Mouse (Mus musculus) hindbrain, embryonic 11.5 days (tissue): ENCODE measurements at regions not wholly inside any gene's neighbourhood (a gene's known extent, or its start where the extent isn't known, plus 50 kb on each side); places are given as distances from the start of the nearest gene placed in this dataset.

Experiments
- ATAC-seq: fragments of 200-750 bp; cut with Nextera tagmentation; 2 replicates; pipeline ENCODE4 v1.8.0; 2017; ENCODE audit warnings: mild to moderate bottlenecking, moderate TSS enrichment, moderate library complexity; ENCODE audit not compliant: low FRiP score
- DNase-seq: peaks from one replicate; pipeline ENCODE4 v3.0.0-alpha.2; 2015; ENCODE audit warnings: low spot score
- H3K27ac ChIP-seq: fragments of 300-500 bp; sonication (generic); 2 replicates; pipeline ENCODE4 v1.5.1; 2014; ENCODE audit warnings: mild to moderate bottlenecking, low read depth, low read length
- H3K27me3 ChIP-seq: fragments of 300-500 bp; sonication (generic); 2 replicates; pipeline ENCODE4 v1.6.1; 2014; ENCODE audit warnings: mild to moderate bottlenecking, low read length, moderate library complexity, mixed read lengths; ENCODE audit not compliant: control insufficient read depth, insufficient read depth
- H3K36me3 ChIP-seq: fragments of 300-500 bp; sonication (generic); 2 replicates; pipeline ENCODE4 v1.6.1; 2014; ENCODE audit warnings: mild to moderate bottlenecking, low read length, moderate library complexity, mixed read lengths; ENCODE audit not compliant: control insufficient read depth, insufficient read depth
- H3K4me1 ChIP-seq: fragments of 300-500 bp; sonication (generic); replicated peaks from 2 replicates; pipeline ENCODE4 v1.6.1; 2014; ENCODE audit warnings: low read length, mixed read lengths; ENCODE audit not compliant: control insufficient read depth, insufficient read depth
- H3K4me2 ChIP-seq: fragments of 300-500 bp; sonication (generic); replicated peaks from 2 replicates; pipeline ENCODE4 v1.6.1; 2014; ENCODE audit warnings: mild to moderate bottlenecking, low read depth, low read length
- H3K4me3 ChIP-seq: fragments of 300-500 bp; sonication (generic); 2 replicates; pipeline ENCODE4 v1.5.1; 2014; ENCODE audit warnings: low read depth, low read length
- H3K9ac ChIP-seq: fragments of 300-500 bp; sonication (generic); 2 replicates; pipeline ENCODE4 v1.6.1; 2014; ENCODE audit warnings: low read depth, low read length
- H3K9me3 ChIP-seq: fragments of 300-500 bp; sonication (generic); 2 replicates; pipeline ENCODE4 v1.6.1; 2016; ENCODE audit warnings: low read length; ENCODE audit not compliant: control insufficient read depth
- WGBS: fragments of 180-500 bp; shearing (Covaris S2); extraction: QIAGEN DNeasy Blood & Tissue Kit; methylation state at CpG from one replicate; pipeline ENCODE4 v1.1.7; 2014; 5-methylcytosine and 5-hydroxymethylcytosine counted together

GRCm38 (mm10) chr2:107231680-107232079 is 58.8 kb upstream of the Kcna4 start:
- WGBS, result 79% methylated on average over 2 of the region's 2 CpGs
- H3K4me1 ChIP-seq, result no peaks in the 10 kb centered on the region
- H3K9ac ChIP-seq, result no peak overlapping the region
- no peaks in the 10 kb centered on the region for H3K36me3 ChIP-seq
- H3K27me3 ChIP-seq, result no peaks in the 10 kb centered on the region
- no peak overlapping the region for H3K4me2 ChIP-seq
- H3K27ac ChIP-seq, result no peak overlapping the region
- no peaks in the 10 kb centered on the region for H3K9me3 ChIP-seq
- H3K4me3 ChIP-seq, result no peak overlapping the region
- no peak for ATAC-seq
- no peak for DNase-seq

- ATAC-seq, result no peak
- no peak for DNase-seq
- H3K27me3 ChIP-seq, result no peaks in the 10 kb centered on the region
- no peaks in the 10 kb centered on the region for H3K36me3 ChIP-seq
- no peaks in the 10 kb centered on the region for H3K9me3 ChIP-seq
- no peak overlapping the region for H3K27ac ChIP-seq
- no peak overlapping the region for H3K4me2 ChIP-seq
- H3K9ac ChIP-seq, result no peak overlapping the region
- H3K4me3 ChIP-seq, result no peak overlapping the region
- WGBS, result 80% methylated on average over 2 of the region's 2 CpGs
- H3K4me1 ChIP-seq, result no peaks in the 10 kb centered on the region
Measured at GRCm38 (mm10) chr2:107232885-107233284, 57.6 kb upstream of the Kcna4 start.
